Mouse (Mus musculus) right cerebral cortex, adult 2 months (tissue): ENCODE measurements around the gene Snrnp40.

Experiments used
- DNase-seq, 2 experiments: peaks; one replicate each; pipeline ENCODE4 v3.0.0; 2021 to 2022; ENCODE audit warnings: low spot score in 2 of 2

Snrnp40 gene

DNA sequence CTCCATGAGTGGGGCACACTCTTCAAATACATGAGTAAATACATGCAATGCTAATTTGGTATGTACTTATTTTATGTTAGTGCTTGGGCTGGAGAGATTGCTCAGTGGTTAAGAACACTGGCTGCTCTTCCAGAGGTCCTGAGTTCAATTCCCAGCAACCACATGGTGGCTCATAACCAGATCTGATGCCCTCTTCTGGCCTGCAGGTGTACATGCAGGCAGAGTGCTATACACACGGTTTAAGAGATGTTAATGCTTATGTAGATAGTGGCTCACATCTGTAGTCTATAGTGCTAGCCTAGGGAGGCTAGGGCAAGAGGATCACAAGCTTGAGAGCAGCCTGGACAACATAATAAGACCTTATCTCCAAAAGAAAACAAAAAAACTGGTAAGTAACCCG is 20.5 kb downstream of the Snrnp40 start:
- no peak for DNase-seq

DNA sequence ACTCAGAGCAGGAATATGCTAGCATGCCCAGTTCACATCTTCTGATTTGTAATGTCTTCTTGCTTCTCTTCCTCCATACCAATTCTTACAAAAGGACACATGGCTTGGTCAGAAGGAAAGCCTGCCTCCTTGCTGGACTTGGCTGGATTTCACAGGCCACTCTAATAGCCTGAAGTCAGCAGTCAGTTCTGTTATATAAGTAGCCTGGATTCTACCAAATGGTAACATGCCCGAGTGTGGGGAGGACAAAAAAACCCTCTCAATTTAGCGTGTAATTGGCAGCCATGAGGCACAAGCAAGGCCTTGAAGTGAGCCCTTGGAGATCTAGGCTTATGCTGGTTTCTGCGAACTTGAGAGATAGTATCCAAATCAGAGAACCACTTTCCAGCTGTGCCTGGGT is 27.3 kb downstream of the Snrnp40 start:
- no peak for DNase-seq

DNA sequence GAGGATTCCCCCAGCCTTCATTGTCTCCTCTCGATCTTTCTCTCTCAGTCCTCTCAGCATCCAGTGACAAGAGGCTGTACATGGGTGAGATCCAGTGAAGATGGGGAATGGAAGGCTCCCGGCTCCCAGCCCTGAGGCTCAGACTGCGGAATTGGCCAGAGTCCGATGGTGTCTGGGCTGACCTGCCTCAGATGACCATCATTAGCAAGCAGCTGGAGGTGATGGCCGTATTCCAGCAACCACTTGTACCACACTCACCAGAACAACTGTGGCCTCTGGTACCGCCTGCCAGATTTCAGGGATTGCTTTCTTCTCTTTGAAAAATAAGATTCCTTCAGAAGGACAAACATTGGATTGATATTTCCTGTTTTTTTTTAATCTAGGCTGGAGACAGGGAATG is 29.6 kb downstream of the Snrnp40 start:
- DNase-seq, result peak in 1 of 2 experiments; percentile 35

DNA sequence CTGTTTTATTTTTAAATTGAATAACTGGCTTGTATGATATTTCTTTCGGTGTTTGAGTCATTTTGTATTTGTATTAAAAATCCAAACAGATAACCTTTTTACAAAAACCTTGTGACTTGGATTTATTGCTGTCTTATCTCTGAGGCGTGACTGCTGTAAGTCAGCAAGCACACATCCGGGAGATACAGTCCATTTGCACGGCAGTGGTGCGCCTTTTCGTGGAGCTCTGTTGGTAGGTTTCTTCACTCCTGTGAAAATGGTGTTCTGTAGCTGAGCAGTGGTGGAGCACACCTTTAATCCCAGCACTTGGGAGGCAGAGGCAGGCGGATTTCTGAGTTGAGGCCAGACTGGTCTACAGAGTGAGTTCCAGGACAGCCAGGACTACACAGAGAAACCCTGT is 30.0 kb downstream of the Snrnp40 start:
- DNase-seq, result no peak

DNA sequence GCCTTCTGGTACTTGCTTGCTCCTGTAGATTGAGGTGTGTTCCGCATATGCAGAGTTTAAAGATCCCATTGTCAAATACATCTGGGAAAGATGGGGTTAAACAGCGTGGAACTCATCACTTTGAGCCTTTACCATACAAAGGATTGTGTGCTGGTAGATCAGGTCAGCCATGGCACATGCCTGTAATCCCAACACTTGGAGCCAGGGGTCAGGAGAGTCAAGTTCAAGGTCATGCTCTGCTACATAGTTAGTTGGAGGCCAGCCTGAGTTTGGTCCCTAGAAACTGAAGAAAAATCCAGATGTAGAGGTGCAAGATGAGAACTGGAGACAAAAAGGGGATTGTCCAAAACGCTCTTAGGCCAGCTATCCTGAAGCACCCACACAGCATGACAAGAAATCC is 31.3 kb downstream of the Snrnp40 start:
- DNase-seq, result no peak
